ENCODE assay signal across 11 mouse cellular contexts in genomic region chr13:49581541-49582530, GRCm38 (mm10). TPM values are rescaled to one million over a fixed set of nuclear protein-coding genes. Genes with fewer than 3 reads are reported as not detected.
A peak's percentile ranks its signal among the peaks of the same experiment; 100 is the strongest.
DNase-seq lines count a peak whose midpoint lies in the region; ATAC-seq lines count a peak whose summit lies in the region.
"Had no signal": no experiment of that assay in that cellular context is flagged by ENCODE, and none has a peak within 500 bp of the region (broad histone marks: within the 10 kb centered on the region; RNA-seq: fewer than 3 reads in every experiment).

TSS of gene Omd (plus strand) at chr13:49582462.

- peak; percentile 33 for DNase-seq in gastrocnemius, adult 18-20 months (ENCODE audit: low spot score)
- no peak for DNase-seq in gastrocnemius, postnatal 10 days
- DNase-seq in Muller cell, postnatal 12 days (ENCODE audit: inconsistent ontology term) = peak; percentile 67
- no peak for DNase-seq in limb, embryonic 11.5 days (ENCODE audit: low spot score)
- no peak for DNase-seq in urinary bladder, postnatal 36 days (ENCODE audit: low spot score in 2 of 2)
- no peak for DNase-seq in thymus, postnatal 36 days
- DNase-seq in left cerebral cortex, postnatal 10 days (ENCODE audit: extremely low spot score in 1 of 2, low spot score in 2 of 2) = no peak
- DNase-seq: layer of hippocampus, postnatal 36 days had no signal

- WGBS in heart, embryonic 11.5 days (ENCODE audit: insufficient replicate concordance) = 64% methylated on average over 8 of the region's 8 CpGs
- 37% methylated on average over 8 of the region's 8 CpGs for WGBS in limb, embryonic 11.5 days

- ATAC-seq in heart, embryonic 11.5 days (replicated peaks; ENCODE audit: insufficient number of reproducible peaks, low FRiP score, low TSS enrichment) = no peak
- ATAC-seq in limb, embryonic 11.5 days (ENCODE audit: insufficient number of reproducible peaks, low FRiP score, low TSS enrichment, low read depth) = no peak
- ATAC-seq: midbrain, embryonic 13.5 days had no signal

- H3K9ac ChIP-seq in heart, embryonic 11.5 days (ENCODE audit: low read depth, low read length) = no peak within 1 kb of the TSS
- H3K9ac ChIP-seq in limb, embryonic 11.5 days (ENCODE audit: low read length) = no peak within 1 kb of the TSS
- H3K9ac ChIP-seq: midbrain, embryonic 13.5 days had no signal

- no peaks in the 10 kb centered on the region for H3K4me1 ChIP-seq in heart, embryonic 11.5 days (ENCODE audit: control insufficient read depth, insufficient read depth, low read length)
- H3K4me1 ChIP-seq in limb, embryonic 11.5 days (ENCODE audit: control insufficient read depth, insufficient read depth, low read length) = 0 out of 2 replicates have a peak, but pooled peaks cover 4% of the 10 kb centered on the region
- H3K4me1 ChIP-seq: midbrain, embryonic 13.5 days had no signal

- H3K36me3 ChIP-seq in heart, embryonic 11.5 days (ENCODE audit: control insufficient read depth, insufficient read depth, low read length) = no peaks in the 10 kb centered on the region
- H3K36me3 ChIP-seq in limb, embryonic 11.5 days (ENCODE audit: control insufficient read depth, insufficient read depth, low read length) = no peaks in the 10 kb centered on the region
- H3K36me3 ChIP-seq: midbrain, embryonic 13.5 days had no signal

- H3K9me3 ChIP-seq in heart, embryonic 11.5 days (replicated peaks; ENCODE audit: control insufficient read depth, low read length) = no peaks in the 10 kb centered on the region
- H3K9me3 ChIP-seq in limb, embryonic 11.5 days (ENCODE audit: control insufficient read depth, low read length) = no peaks in the 10 kb centered on the region
- H3K9me3 ChIP-seq: midbrain, embryonic 13.5 days had no signal

- no peak within 1 kb of the TSS for H3K4me2 ChIP-seq in heart, embryonic 11.5 days
- H3K4me2 ChIP-seq in limb, embryonic 11.5 days (ENCODE audit: low read depth, severe bottlenecking) = no peak within 1 kb of the TSS
- H3K4me2 ChIP-seq: midbrain, embryonic 13.5 days had no signal

- H3K27ac ChIP-seq in heart, embryonic 11.5 days (ENCODE audit: low read depth, low read length) = 0 out of 2 replicates have a peak within 1 kb of the TSS, but pooled peaks have one; percentile 25
- H3K27ac ChIP-seq in limb, embryonic 11.5 days (replicated peaks; ENCODE audit: low read depth, low read length) = peak within 1 kb of the TSS; percentile 86
- H3K27ac ChIP-seq: midbrain, embryonic 13.5 days had no signal

- no peaks in the 10 kb centered on the region for H3K27me3 ChIP-seq in heart, embryonic 11.5 days (ENCODE audit: control insufficient read depth, insufficient read depth, low read length)
- H3K27me3 ChIP-seq in limb, embryonic 11.5 days (ENCODE audit: control insufficient read depth, insufficient read depth, low read length) = no peaks in the 10 kb centered on the region
- H3K27me3 ChIP-seq: midbrain, embryonic 13.5 days had no signal

- H3K4me3 ChIP-seq in heart, embryonic 11.5 days (ENCODE audit: low read depth, low read length) = no peak within 1 kb of the TSS
- H3K4me3 ChIP-seq in limb, embryonic 11.5 days (ENCODE audit: low read depth, low read length) = no peak within 1 kb of the TSS
- H3K4me3 ChIP-seq: erythroblast, embryonic 14.5 days; midbrain, embryonic 13.5 days had no signal

- intact Hi-C loops in left cerebral cortex, postnatal 10 days (cut with DNase I) = no loop called here

RNA-seq across cellular contexts. Expression of gene Omd, which starts in this region (rescaled TPM):
- total RNA-seq in gastrocnemius, adult 18-20 months (2021) = 1 to 10 TPM in 1 of 2 experiments, under 1 TPM in 1; 0.82 to 2.1 TPM
- total RNA-seq in gastrocnemius, postnatal 10 days (2021) = 1 to 10 TPM; 2.8 to 4.1 TPM
- polyA plus RNA-seq in heart, embryonic 11.5 days (2014; fragmentation: Nextera tagmentation; extraction: Ambion mirVana) = 0.46 TPM in 2 replicates
- 0.49 and 0.50 TPM in 2 replicates for polyA plus RNA-seq in limb, embryonic 11.5 days (2014; fragmentation: Nextera tagmentation; extraction: Ambion mirVana)
- total RNA-seq in left cerebral cortex, postnatal 10 days (2021) = 1 to 10 TPM; 1.2 to 1.4 TPM
- polyA plus RNA-seq: erythroblast, embryonic 14.5 days had no signal

Comparison
In these comparisons a context has a peak if more than half of its experiments do, and no peak if none do; other contexts are left out.
1. DNase-seq: peak in gastrocnemius, adult 18-20 months (single experiment) and Muller cell, postnatal 12 days (single experiment); none in gastrocnemius, postnatal 10 days (single experiment), limb, embryonic 11.5 days (single experiment), urinary bladder, postnatal 36 days (0 of 2), thymus, postnatal 36 days (0 of 2) and left cerebral cortex, postnatal 10 days (0 of 2).